In the genomic region with DNA sequence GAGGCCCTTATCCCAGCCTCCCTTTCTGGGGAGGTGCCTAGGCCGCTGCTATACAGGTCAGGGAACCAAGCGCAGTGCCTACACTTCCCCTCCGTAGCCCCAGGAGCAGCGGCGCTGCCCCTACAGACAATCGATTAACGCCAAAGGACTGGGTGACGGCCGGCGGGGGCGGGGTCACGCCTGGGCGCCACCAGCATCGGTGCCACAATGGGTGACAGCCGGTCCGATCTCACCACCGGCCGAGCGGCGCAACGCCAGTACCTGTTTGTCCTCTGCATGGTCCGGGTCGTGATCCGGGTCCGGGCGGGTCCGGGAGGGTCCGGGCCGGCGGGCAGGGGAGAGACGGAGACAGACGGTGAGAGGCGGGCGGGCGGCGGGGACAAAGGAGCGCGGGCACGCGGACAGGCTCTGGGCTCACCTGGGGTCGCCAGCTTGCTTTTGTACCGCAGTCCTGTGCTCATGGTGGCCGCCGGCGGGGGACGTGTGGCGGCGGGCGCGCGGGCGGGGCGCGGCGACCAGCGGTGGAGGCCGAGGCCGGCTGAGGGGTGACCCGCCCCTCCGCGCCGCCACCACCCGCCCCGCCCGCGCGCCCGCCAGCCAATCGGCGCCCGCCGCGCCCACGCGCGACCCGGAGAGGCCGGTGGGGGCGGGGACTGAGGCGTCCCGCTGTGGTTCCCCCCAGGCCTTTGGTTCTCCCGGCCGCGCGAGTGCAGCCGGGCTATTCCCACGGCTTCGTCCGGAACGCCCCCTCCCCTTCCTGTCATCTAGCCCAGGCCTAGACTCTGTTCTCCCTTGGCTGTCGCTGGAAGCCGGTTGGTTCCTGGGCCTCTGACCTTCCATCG, we compare ENCODE assay signal across 8 mouse cellular contexts. TPM values are rescaled to one million over a fixed set of nuclear protein-coding genes. Genes with fewer than 3 reads are reported as not detected.
DNase-seq lines count a peak whose midpoint lies in the region; ATAC-seq and TF ChIP-seq lines count a peak whose summit lies in the region.

Gene Sept5 (minus strand): TSS at position 565 of the 842 bp plus-strand sequence.

- no peaks in the 10 kb centered on the region for H3K9me3 ChIP-seq in hindbrain, embryonic 14.5 days (ENCODE audit: control insufficient read depth, low read length)

- peak within 1 kb of the TSS; percentile 93 for H3K27ac ChIP-seq in hindbrain, embryonic 14.5 days
- H3K27ac ChIP-seq in left cerebral cortex, adult 2 months, result peak within 1 kb of the TSS; percentile 93

- intact Hi-C loops in left cerebral cortex, adult 2 months (cut with DNase I), result loop anchor here (1.0 to 2.0 kb wide), 2 partner anchors 52 to 169 kb away; no protein-coding TSS in a partner anchor

- DNase-seq in frontal cortex, adult 2 months (ENCODE audit: extremely low spot score in 1 of 2, low spot score in 1 of 2), result peak in 1 of 2 experiments; percentile 72
- peak; percentile 87 to 89 for DNase-seq in cerebellum, postnatal 14 days
- DNase-seq in gastrocnemius, adult 18-20 months (ENCODE audit: low spot score), result peak; percentile 51
- peak; percentile 71 for DNase-seq in hindbrain, embryonic 14.5 days (ENCODE audit: low spot score)
- DNase-seq in left cerebral cortex, adult 2 months (ENCODE audit: extremely low spot score in 1 of 2, low spot score in 2 of 2), result peak; percentile 81 to 82
- DNase-seq in lung, postnatal 36 days, result peak; percentile 58
- peak; percentile 86 for DNase-seq in right cerebral cortex, postnatal 10 days (ENCODE audit: low spot score in 2 of 2)

- H3K36me3 ChIP-seq in hindbrain, embryonic 14.5 days (replicated peaks; ENCODE audit: control insufficient read depth, insufficient read depth), result peaks cover 12% of the 10 kb centered on the region

- peak within 1 kb of the TSS; percentile 95 for H3K4me3 ChIP-seq in hindbrain, embryonic 14.5 days (replicated peaks; ENCODE audit: low read length)
- H3K4me3 ChIP-seq in left cerebral cortex, adult 2 months, result peak within 1 kb of the TSS; percentile 84

- under 1% methylated on average over 77 of the region's 93 CpGs for WGBS in hindbrain, embryonic 14.5 days

- no peak for TF ChIP-seq CTCF in left cerebral cortex, adult 2 months (IDR thresholded peaks at IDR 0.05)

- H3K4me2 ChIP-seq in hindbrain, embryonic 14.5 days (replicated peaks), result peak within 1 kb of the TSS; percentile 93

- peaks cover 16% of the 10 kb centered on the region for H3K27me3 ChIP-seq in hindbrain, embryonic 14.5 days (ENCODE audit: control insufficient read depth, insufficient read depth, low read length)

- ATAC-seq in frontal cortex, adult (ENCODE audit: low TSS enrichment), result no peak
- peak; percentile 64 for ATAC-seq in hindbrain, embryonic 14.5 days (ENCODE audit: low FRiP score)

- H3K4me1 ChIP-seq in hindbrain, embryonic 14.5 days (replicated peaks; ENCODE audit: control insufficient read depth, insufficient read depth, low read length), result peaks cover 43% of the 10 kb centered on the region

- peak within 1 kb of the TSS; percentile 99 for H3K9ac ChIP-seq in hindbrain, embryonic 14.5 days

RNA-seq across cellular contexts. Expression of gene Sept5, which starts in this region (rescaled TPM):
- polyA plus RNA-seq in frontal cortex, adult 2 months (2012; rRNA removed), result 772 and 810 TPM in 2 replicates
- 1 to 10 TPM; 2.4 to 4.4 TPM for total RNA-seq in gastrocnemius, adult 18-20 months (2021)
- polyA plus RNA-seq in hindbrain, embryonic 14.5 days (2014; fragmentation: Nextera tagmentation; extraction: Ambion mirVana), result 192 and 218 TPM in 2 replicates
- 100 to 1,000 TPM; 801 to 836 TPM for total RNA-seq in left cerebral cortex, adult 2 months (2021)

Comparison
In these comparisons a context has a peak if more than half of its experiments do, and no peak if none do; other contexts are left out.
1. RNA of gene Sept5 (total RNA-seq): 801 to 836 TPM in left cerebral cortex, adult 2 months; 2.4 to 4.4 TPM in gastrocnemius, adult 18-20 months; every median in the first group is over 100 times any median in the second.